Mouse (Mus musculus) cerebellum, postnatal 25 days (tissue): ENCODE results near the gene Rfng.
A peak's percentile ranks its signal among the peaks of the same experiment; 100 is the strongest.
"Not testable (repeated sequence)": the region's sequence is repeated elsewhere in the genome, so short reads cannot be mapped to it uniquely, and the experiment has no call there.

ENCODE experiments used
- DNase-seq, 2 experiments: peaks; one replicate each; pipeline ENCODE4 v3.0.0; 2021; ENCODE audit warnings: mixed read lengths in 2 of 2

Rfng gene

GRCm38 (mm10) chr11:120808010-120808409 is 24.0 kb upstream of the Rfng start:
- no peak for DNase-seq

- no peak for DNase-seq
Observed at GRCm38 (mm10) chr11:120805375-120806298, 21.6 kb upstream of the Rfng start.

- no peak for DNase-seq
Observed at GRCm38 (mm10) chr11:120804769-120805168, 20.8 kb upstream of the Rfng start.

GRCm38 (mm10) chr11:120804274-120804673 is 20.3 kb upstream of the Rfng start:
- DNase-seq, result no peak

- peak; percentile 89 to 93 for DNase-seq
Observed at GRCm38 (mm10) chr11:120800061-120800904, 16.3 kb upstream of the Rfng start.

GRCm38 (mm10) chr11:120799316-120799890 is 15.4 kb upstream of the Rfng start:
- DNase-seq, result no peak

- no peak for DNase-seq
Observed at GRCm38 (mm10) chr11:120798244-120798643, 14.2 kb upstream of the Rfng start.

- DNase-seq, result no peak
Observed at GRCm38 (mm10) chr11:120796614-120796946, 12.6 kb upstream of the Rfng start.

GRCm38 (mm10) chr11:120795756-120796613 is 12.0 kb upstream of the Rfng start, which contains the start of gene Dus1l:
Gene Dus1l, minus strand, starts transcription at chr11:120796403.
- peak; percentile 98 to 100 for DNase-seq

GRCm38 (mm10) chr11:120792652-120793051 is 8.6 kb upstream of the Rfng start:
- no peak for DNase-seq

GRCm38 (mm10) chr11:120789810-120790209 is 5.8 kb upstream of the Rfng start:
- DNase-seq, result no peak

- no peak for DNase-seq
Observed at GRCm38 (mm10) chr11:120789355-120789754, 5.3 kb upstream of the Rfng start.

GRCm38 (mm10) chr11:120788460-120788859 is 4.5 kb upstream of the Rfng start:
- not testable (repeated sequence) for DNase-seq

- no peak for DNase-seq
Observed at GRCm38 (mm10) chr11:120785145-120785544, 1.1 kb upstream of the Rfng start.

GRCm38 (mm10) chr11:120783426-120784063 is 462 bp downstream of the Rfng start:
- peak; percentile 57 to 62 for DNase-seq

- DNase-seq, result not testable (repeated sequence)
Observed at GRCm38 (mm10) chr11:120781361-120781760, 2.6 kb downstream of the Rfng start.

- DNase-seq, result no peak
Observed at GRCm38 (mm10) chr11:120779876-120780275, 4.1 kb downstream of the Rfng start.

GRCm38 (mm10) chr11:120777123-120777522 is 6.9 kb downstream of the Rfng start:
- peak in 1 of 2 experiments; percentile 4 for DNase-seq

GRCm38 (mm10) chr11:120775774-120776469 is 8.1 kb downstream of the Rfng start:
- DNase-seq, result peak; percentile 97 to 99

- DNase-seq, result no peak
Observed at GRCm38 (mm10) chr11:120773463-120774190, 10.4 kb downstream of the Rfng start.
